Mouse (Mus musculus) hindbrain, embryonic 12.5 days (tissue): ENCODE data around the gene Pdlim7. TPM values are rescaled to one million over a fixed set of nuclear protein-coding genes. Genes with fewer than 3 reads are reported as not detected.
A peak's percentile ranks its signal among the peaks of the same experiment; 100 is the strongest.

ENCODE experiments used
- ATAC-seq: fragments of 200-750 bp; cut with Nextera tagmentation; 2 replicates; pipeline ENCODE4 v1.8.0; 2017; ENCODE audit warnings: moderate TSS enrichment; ENCODE audit not compliant: low FRiP score
- H3K27ac ChIP-seq: fragments of 300-500 bp; sonication (generic); 2 replicates; pipeline ENCODE4 v1.5.1; 2016; ENCODE audit warnings: mild to moderate bottlenecking
- H3K27me3 ChIP-seq: fragments of 300-500 bp; sonication (generic); 2 replicates; pipeline ENCODE4 v1.6.1; 2016; ENCODE audit warnings: mild to moderate bottlenecking
- H3K36me3 ChIP-seq: fragments of 300-500 bp; sonication (generic); 2 replicates; pipeline ENCODE4 v1.6.1; 2016; ENCODE audit warnings: mild to moderate bottlenecking
- H3K4me1 ChIP-seq: fragments of 300-500 bp; sonication (generic); 2 replicates; pipeline ENCODE4 v1.6.1; 2016
- H3K4me2 ChIP-seq: fragments of 300-500 bp; sonication (generic); replicated peaks from 2 replicates; pipeline ENCODE4 v1.6.1; 2016; ENCODE audit warnings: mild to moderate bottlenecking
- H3K4me3 ChIP-seq: fragments of 300-500 bp; sonication (generic); 2 replicates; pipeline ENCODE4 v1.5.1; 2016; ENCODE audit warnings: mild to moderate bottlenecking
- H3K9ac ChIP-seq: fragments of 300-500 bp; sonication (generic); 2 replicates; pipeline ENCODE4 v1.6.1; 2016; ENCODE audit warnings: mild to moderate bottlenecking, moderate library complexity
- H3K9me3 ChIP-seq: fragments of 300-500 bp; sonication (generic); replicated peaks from 2 replicates; pipeline ENCODE4 v1.6.1; 2016; ENCODE audit warnings: mild to moderate bottlenecking
- WGBS: fragments of 180-500 bp; shearing (Covaris S2); methylation state at CpG from one replicate; pipeline ENCODE4 v1.1.7; 2016; 5-methylcytosine and 5-hydroxymethylcytosine counted together
- polyA plus RNA-seq: library from polyadenylated mRNA; unstranded; fragments of >200 nt; fragmentation: Nextera tagmentation; extraction: Ambion mirVana; gene quantifications from 2 replicates; pipeline ENCODE4 v1.2.1, GENCODE M21; 2016

Pdlim7 gene
- 154 and 158 TPM in 2 replicates for polyA plus RNA-seq

DNA sequence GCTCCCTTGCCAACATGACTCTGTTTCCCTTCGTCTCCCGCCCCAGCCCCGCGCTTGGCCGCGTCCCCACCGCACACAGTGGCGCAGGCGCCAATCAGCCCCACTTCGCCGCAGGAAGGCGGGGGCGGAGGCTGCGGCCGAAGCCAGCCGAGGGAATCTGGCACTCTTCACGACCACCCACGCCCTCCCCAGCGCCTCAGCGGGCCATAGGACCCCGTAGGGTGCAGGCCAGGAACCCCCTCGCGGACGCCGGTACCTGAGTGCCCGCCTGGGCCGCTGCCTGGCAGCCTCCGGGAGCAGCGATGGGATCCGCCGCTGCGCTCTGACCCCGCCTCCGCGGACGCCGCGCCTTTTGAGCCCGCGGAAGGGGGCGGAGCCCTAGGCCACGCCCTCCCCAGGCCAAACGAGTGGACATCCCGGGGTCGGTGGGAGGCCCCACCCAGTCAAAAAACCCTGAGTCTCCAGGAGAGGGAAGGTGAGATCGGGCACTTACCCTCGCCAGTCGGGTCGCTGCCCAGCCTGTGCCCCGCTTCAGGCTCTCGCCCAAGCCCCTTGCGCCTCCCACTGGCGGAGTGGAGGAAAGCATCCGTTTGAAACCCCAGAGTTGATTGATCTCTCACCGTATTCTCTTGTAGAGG is at the start of gene Pdlim7:
TSS of gene Pdlim7 (minus strand) at position 566 of the 638 bp plus-strand sequence.
- H3K9me3 ChIP-seq = no peaks in the 10 kb centered on the region
- H3K4me2 ChIP-seq = peak within 1 kb of the TSS; percentile 95
- peaks cover 7% of the 10 kb centered on the region; the same call in 1 of the 2 replicates for H3K27me3 ChIP-seq
- under 1% methylated on average over 55 of the region's 55 CpGs for WGBS
- peak within 1 kb of the TSS; percentile 85 for H3K27ac ChIP-seq
- peak; percentile 80 for ATAC-seq
- peaks cover 12% of the 10 kb centered on the region; the same call in 1 of the 2 replicates for H3K36me3 ChIP-seq
- peak within 1 kb of the TSS; percentile 94 for H3K9ac ChIP-seq
- H3K4me1 ChIP-seq = peaks cover 26% of the 10 kb centered on the region
- H3K4me3 ChIP-seq = peak within 1 kb of the TSS; percentile 84

DNA sequence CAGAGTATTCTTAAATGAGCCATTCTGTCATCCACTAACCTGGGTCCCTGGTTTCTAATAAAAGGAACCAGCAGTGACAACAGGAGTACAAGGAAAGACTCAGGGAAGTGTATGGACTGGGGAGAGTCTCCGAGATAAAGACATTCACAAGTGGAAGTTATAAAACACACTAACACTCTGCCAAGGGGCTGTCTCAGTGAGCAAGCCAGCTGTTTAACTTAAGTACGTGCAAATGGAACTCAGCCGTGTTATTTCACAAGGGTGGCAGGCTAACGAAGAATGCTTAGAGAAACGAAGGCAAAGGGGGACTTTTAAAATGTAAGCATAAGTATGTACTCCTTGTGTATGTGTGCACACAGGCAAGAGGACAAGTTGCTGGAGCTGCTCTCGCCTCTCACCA is 44.0 kb upstream of the Pdlim7 start:
- no peaks in the 10 kb centered on the region for H3K27me3 ChIP-seq
- H3K36me3 ChIP-seq = peaks cover 47% of the 10 kb centered on the region
- 96% methylated on average over 6 of the region's 6 CpGs for WGBS

DNA sequence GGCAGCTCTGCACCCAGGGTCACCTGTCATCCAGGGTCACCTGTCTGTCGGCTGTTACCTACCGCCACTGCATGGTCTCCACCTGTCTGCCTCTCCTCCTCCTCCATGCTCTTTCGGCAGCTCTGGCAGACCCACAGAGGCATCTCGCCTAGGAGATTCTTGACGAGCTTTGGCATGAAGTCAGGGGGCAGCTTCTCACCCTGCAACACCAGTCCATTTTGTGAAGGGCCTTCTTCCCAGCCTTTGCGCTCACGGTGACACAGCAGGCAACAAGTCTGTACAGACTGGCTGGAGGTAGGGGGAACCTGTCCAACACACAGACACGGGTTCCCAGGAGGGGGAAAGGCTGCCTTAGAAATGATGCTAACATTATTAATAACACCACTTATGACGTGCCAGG is 42.4 kb upstream of the Pdlim7 start:
- no peak for ATAC-seq
- Histone ChIP-seq H3K27ac (no peak overlapping the region), H3K4me3 (no peak overlapping the region), H3K4me2 (no peak overlapping the region), H3K36me3 (peaks cover 57% of the 10 kb centered on the region), H3K9me3 (no peaks in the 10 kb centered on the region), H3K27me3 (no peaks in the 10 kb centered on the region), H3K4me1 (no peaks in the 10 kb centered on the region), H3K9ac (no peak overlapping the region)
- 91% methylated on average over 9 of the region's 9 CpGs for WGBS

More for the DNA sequence above, 44.0 kb upstream of the Pdlim7 start:
- H3K9ac ChIP-seq = no peak overlapping the region
- no peak overlapping the region for H3K27ac ChIP-seq
- no peak overlapping the region for H3K4me2 ChIP-seq
- no peaks in the 10 kb centered on the region for H3K4me1 ChIP-seq
- no peak overlapping the region for H3K4me3 ChIP-seq
- ATAC-seq = no peak
- no peaks in the 10 kb centered on the region for H3K9me3 ChIP-seq

DNA sequence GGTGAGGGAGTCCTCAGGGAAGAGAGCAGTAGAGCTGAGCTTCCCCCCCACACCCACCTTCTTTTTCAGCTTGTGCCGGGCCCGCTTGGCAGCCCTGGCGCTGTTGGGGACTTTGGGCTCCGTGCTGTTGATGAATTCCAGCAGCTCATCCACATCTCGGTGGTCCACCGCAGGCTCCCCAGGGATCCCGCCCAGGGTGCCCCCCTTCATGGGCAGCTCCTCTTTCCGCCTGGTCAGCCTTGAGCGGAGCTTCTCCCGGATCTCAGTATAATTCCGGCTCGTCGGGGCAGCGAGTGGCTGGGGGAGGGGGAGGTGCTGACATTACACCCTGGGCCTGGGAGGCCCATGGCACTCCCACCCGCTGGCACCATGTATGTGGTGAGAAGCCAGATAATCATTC is 35.6 kb upstream of the Pdlim7 start:
- no peaks in the 10 kb centered on the region for H3K9me3 ChIP-seq
- no peak overlapping the region for H3K4me3 ChIP-seq
- H3K27me3 ChIP-seq = no peaks in the 10 kb centered on the region
- WGBS = 95% methylated on average over 15 of the region's 15 CpGs
- H3K36me3 ChIP-seq = peaks cover 94% of the 10 kb centered on the region
- no peak for ATAC-seq
- no peak overlapping the region for H3K27ac ChIP-seq
- H3K4me2 ChIP-seq = no peak overlapping the region
- H3K4me1 ChIP-seq = no peaks in the 10 kb centered on the region
- H3K9ac ChIP-seq = no peak overlapping the region

GRCm38 (mm10) chr13:55548426-55548825 is 35.0 kb upstream of the Pdlim7 start:
- H3K27me3 ChIP-seq = no peaks in the 10 kb centered on the region
- peaks cover 94% of the 10 kb centered on the region for H3K36me3 ChIP-seq
- no peak overlapping the region for H3K9ac ChIP-seq
- WGBS = 89% methylated on average over 5 of the region's 5 CpGs
- H3K4me3 ChIP-seq = no peak overlapping the region
- H3K4me1 ChIP-seq = no peaks in the 10 kb centered on the region
- ATAC-seq = no peak
- H3K4me2 ChIP-seq = no peak overlapping the region
- no peak overlapping the region for H3K27ac ChIP-seq
- no peaks in the 10 kb centered on the region for H3K9me3 ChIP-seq

DNA sequence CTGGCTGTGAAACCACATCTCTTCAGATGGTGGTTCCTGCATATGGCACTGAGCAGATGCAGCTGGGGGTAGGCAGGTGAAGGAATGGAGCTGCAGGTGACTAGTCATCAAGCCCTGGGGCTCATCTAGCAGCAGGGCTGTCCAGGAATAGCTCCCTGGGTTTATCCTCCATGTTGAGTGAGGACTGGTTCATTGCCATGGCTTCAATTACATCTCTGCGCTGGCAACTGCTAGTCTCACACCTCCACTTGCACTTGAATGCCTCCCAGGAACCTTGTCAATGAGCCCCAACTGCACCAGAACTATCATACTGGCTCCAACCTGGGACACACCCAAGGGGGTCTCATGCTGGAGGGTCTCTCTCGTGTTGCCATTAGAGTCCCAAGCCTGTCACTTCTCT is 34.4 kb upstream of the Pdlim7 start:
- no peak overlapping the region for H3K9ac ChIP-seq
- no peak overlapping the region for H3K4me3 ChIP-seq
- no peaks in the 10 kb centered on the region for H3K27me3 ChIP-seq
- no peaks in the 10 kb centered on the region for H3K4me1 ChIP-seq
- no peak overlapping the region for H3K4me2 ChIP-seq
- peaks cover 94% of the 10 kb centered on the region for H3K36me3 ChIP-seq
- no peaks in the 10 kb centered on the region for H3K9me3 ChIP-seq
- 92% methylated on average over 2 of the region's 2 CpGs for WGBS
- no peak for ATAC-seq
- no peak overlapping the region for H3K27ac ChIP-seq

DNA sequence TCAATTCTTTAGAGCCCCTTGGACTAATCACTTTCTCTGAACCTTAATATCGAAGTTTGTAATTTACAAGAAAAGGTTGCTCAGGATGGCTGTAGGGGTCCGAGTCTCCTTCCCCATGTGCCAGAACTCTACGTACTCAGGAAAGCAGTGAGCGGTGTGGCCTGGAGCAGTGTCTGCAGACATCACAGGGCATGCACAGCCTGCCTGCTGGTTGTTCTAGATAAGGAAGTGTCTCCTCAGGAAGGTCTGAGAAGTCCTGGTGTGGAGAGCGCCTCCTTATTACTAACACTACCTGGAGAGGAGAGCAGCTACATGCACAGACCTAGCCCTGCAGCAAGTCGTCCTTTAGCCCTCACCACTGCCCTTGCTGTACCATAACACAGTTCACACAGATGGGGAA is 31.3 kb upstream of the Pdlim7 start:
- 90% methylated on average over 6 of the region's 6 CpGs for WGBS
- Histone ChIP-seq H3K27ac (no peak overlapping the region), H3K36me3 (peaks cover 100% of the 10 kb centered on the region), H3K4me1 (no peaks in the 10 kb centered on the region), H3K4me2 (no peak overlapping the region), H3K4me3 (no peak overlapping the region), H3K9me3 (no peaks in the 10 kb centered on the region), H3K9ac (no peak overlapping the region), H3K27me3 (no peaks in the 10 kb centered on the region)
- ATAC-seq = no peak

GRCm38 (mm10) chr13:55543447-55543846 is 30.0 kb upstream of the Pdlim7 start:
- Histone ChIP-seq H3K9ac (no peak overlapping the region), H3K27ac (no peak overlapping the region), H3K4me1 (no peaks in the 10 kb centered on the region), H3K36me3 (peaks cover 100% of the 10 kb centered on the region), H3K27me3 (no peaks in the 10 kb centered on the region), H3K9me3 (no peaks in the 10 kb centered on the region), H3K4me3 (no peak overlapping the region), H3K4me2 (no peak overlapping the region)
- 92% methylated on average over 8 of the region's 8 CpGs for WGBS
- no peak for ATAC-seq

DNA sequence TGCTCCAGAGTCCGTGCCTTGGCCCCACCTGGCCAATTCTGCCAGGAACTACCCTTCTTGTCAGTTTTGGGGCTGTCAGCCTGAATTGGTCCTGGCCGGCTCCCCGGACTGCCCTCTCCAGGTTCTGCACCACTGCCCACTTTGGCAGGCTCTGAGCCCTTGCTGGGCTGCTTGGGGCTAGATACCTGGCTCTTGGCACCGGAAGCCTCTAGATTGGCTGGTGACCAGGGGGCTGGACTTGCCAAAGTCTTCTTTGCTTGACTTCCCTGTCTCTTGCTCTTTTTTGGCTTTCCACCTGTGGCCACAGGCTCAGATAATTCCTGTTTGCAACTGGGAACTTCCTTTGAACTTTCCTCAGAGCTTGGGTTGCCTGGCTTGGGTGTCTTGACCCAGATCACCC is 29.4 kb upstream of the Pdlim7 start:
- Histone ChIP-seq H3K9me3 (no peaks in the 10 kb centered on the region), H3K4me3 (no peak overlapping the region), H3K27ac (no peak overlapping the region), H3K4me2 (no peak overlapping the region), H3K36me3 (peaks cover 99% of the 10 kb centered on the region), H3K4me1 (no peaks in the 10 kb centered on the region), H3K9ac (no peak overlapping the region), H3K27me3 (no peaks in the 10 kb centered on the region)
- WGBS = 100% methylated on average over 4 of the region's 4 CpGs
- ATAC-seq = no peak

DNA sequence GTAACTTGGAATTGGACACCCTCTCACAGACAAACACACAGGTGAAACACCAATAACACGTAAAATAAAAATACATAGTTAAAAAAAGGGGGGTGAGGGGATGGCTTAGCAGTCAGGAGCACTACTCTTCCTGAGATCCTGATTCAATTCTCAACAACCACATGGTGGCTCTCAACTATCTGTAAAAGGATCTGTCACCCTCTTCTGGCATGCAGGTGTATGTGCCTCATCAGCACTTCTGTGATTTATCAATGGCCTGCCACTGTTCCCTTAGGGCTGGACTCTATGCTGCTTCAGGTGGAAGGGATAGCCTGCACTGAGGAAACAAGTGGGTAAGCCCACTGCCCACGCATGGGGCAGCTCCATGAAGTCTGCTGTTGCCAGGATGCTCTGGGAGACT is 27.5 kb upstream of the Pdlim7 start:
- H3K36me3 ChIP-seq = peaks cover 84% of the 10 kb centered on the region
- no peak overlapping the region for H3K4me2 ChIP-seq
- H3K4me1 ChIP-seq = peaks cover 3% of the 10 kb centered on the region; the same call in 1 of the 2 replicates
- no peak overlapping the region for H3K9ac ChIP-seq
- H3K4me3 ChIP-seq = no peak overlapping the region
- no peaks in the 10 kb centered on the region for H3K27me3 ChIP-seq
- H3K27ac ChIP-seq = no peak overlapping the region
- 95% methylated on average over 2 of the region's 2 CpGs for WGBS
- H3K9me3 ChIP-seq = no peaks in the 10 kb centered on the region
- no peak for ATAC-seq

DNA sequence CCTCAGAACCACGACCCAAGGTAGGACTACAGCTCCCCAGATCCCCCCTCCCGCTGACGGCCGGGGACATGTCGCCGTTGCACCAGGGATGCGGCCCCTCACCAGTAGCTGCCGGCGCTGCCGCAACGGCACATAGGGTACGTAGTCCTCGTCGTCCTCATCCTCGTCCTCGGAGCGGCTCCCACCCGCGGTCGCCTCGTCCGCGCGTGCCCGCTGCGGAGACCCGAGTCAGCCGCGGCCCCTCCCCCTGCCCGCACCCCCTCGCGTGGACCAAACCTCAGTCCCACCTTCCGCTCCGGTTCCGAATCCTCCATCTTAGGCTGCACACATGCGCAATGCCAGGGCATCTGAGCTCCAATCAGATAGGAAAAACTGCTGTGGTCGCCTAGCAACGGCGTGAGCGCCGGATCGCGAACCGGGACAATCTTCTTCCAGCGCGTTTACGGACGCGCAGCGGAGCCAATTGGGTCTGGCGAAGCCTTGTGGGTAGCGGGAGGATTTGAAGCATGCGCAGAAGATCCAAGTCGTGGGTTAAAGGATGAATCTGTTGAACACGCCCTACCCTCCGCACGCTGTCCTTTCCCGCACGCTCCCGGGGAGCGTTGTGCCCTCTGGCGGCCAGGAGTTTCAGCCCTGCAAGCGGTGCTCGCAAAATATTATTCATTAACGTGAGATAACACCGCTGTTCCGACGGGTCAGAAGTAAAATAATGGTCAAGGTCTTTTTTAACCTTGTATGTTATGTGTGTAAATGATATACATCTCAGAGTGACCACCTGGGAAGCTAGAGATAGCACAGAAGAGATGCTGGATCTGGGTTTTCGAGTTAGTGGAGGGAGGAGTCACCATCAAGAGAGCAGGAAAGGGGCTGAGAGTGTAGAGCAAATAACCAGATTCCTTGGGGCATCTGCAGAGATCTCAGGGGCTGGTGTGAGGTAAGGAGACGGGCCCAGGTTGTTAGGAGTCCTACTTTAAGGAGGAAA is 23.0 kb upstream of the Pdlim7 start, which contains the start of gene Ddx41:
TSS of gene Ddx41 (minus strand) at position 465 of the 982 bp plus-strand sequence.
- peak within 1 kb of the TSS; percentile 95 for H3K4me2 ChIP-seq
- peak within 1 kb of the TSS; percentile 85 for H3K9ac ChIP-seq
- H3K4me1 ChIP-seq = peaks cover 14% of the 10 kb centered on the region
- 1% methylated on average over 70 of the region's 70 CpGs for WGBS
- H3K36me3 ChIP-seq = peaks cover 69% of the 10 kb centered on the region
- H3K27me3 ChIP-seq = no peaks in the 10 kb centered on the region
- peak; percentile 98 for ATAC-seq
- peak within 1 kb of the TSS; percentile 78 for H3K27ac ChIP-seq
- no peaks in the 10 kb centered on the region for H3K9me3 ChIP-seq
- H3K4me3 ChIP-seq = peak within 1 kb of the TSS; percentile 87

DNA sequence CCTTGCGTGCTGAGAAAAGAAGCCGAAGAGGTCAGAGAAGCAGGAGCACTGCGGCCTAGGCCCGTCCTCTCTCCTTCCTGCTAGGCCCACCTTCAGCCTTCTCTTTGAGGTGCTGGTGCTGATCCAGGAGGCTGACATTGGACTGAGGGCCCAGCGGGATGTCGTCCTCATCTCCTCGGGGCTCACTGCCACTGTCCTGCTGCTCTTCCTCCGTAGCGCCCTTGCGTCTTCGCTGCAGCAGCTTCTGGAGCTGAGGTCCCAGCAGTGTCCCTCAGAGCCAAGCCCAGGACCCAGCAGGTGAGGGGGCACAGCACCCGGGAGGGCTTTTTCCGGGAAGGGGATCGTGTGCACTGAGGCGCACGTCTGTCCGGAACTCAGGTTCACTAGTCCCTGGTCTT is 22.3 kb upstream of the Pdlim7 start:
- Histone ChIP-seq H3K9me3 (no peaks in the 10 kb centered on the region), H3K4me2 (peak overlapping the region; percentile 95), H3K9ac (peak overlapping the region; percentile 85), H3K27me3 (no peaks in the 10 kb centered on the region), H3K4me1 (peaks cover 14% of the 10 kb centered on the region), H3K36me3 (peaks cover 69% of the 10 kb centered on the region), H3K4me3 (peak overlapping the region; percentile 87), H3K27ac (peak overlapping the region; percentile 78)
- 16% methylated on average over 17 of the region's 17 CpGs for WGBS
- no peak for ATAC-seq
